Mouse (Mus musculus): Measurements from ENCODE around the gene Ino80. TPM values are rescaled to one million over a fixed set of nuclear protein-coding genes. Genes with fewer than 3 reads are reported as not detected.

Ino80 gene
- polyA plus RNA-seq, 1 experiment from 2014 or later: 3.6 TPM

GRCm38 (mm10) chr2:119326161-119327101, 151.1 kb downstream of the Ino80 start:
- Histone ChIP-seq H3K9ac (replicated peaks; ENCODE audit: low read length) (peak overlapping the region; percentile 0; the same call in 1 of the 2 replicates), H3K4me3 (ENCODE audit: low read depth, low read length) (peak overlapping the region; percentile 26), H3K4me1 (ENCODE audit: control insufficient read depth, insufficient read depth, low read length) (peaks cover 13% of the 10 kb centered on the region), H3K36me3 (replicated peaks; ENCODE audit: control insufficient read depth, insufficient read depth, low read depth, low read length) (no peaks in the 10 kb centered on the region), H3K27me3 (ENCODE audit: control insufficient read depth, insufficient read depth, low read length) (peaks cover 85% of the 10 kb centered on the region), H3K9me3 (replicated peaks; ENCODE audit: control insufficient read depth, low read length) (no peaks in the 10 kb centered on the region), H3K27ac (replicated peaks; ENCODE audit: low read depth, low read length) (no peak overlapping the region), H3K4me2 (ENCODE audit: low read depth, low read length) (peak overlapping the region; percentile 69)
- WGBS: under 1% methylated on average over 61 of the region's 61 CpGs
- no peak for ATAC-seq (replicated peaks; ENCODE audit: insufficient number of reproducible peaks, low FRiP score, low TSS enrichment, low read depth)
- peak; percentile 30 for DNase-seq (ENCODE audit: low spot score)

- Histone ChIP-seq H3K4me3 (ENCODE audit: low read depth, low read length) (peak within 1 kb of the TSS; percentile 26), H3K27ac (replicated peaks; ENCODE audit: low read depth, low read length) (no peak within 1 kb of the TSS), H3K9ac (replicated peaks; ENCODE audit: low read length) (peak within 1 kb of the TSS; percentile 0; the same call in 1 of the 2 replicates), H3K4me2 (ENCODE audit: low read depth, low read length) (peak within 1 kb of the TSS; percentile 69), H3K36me3 (replicated peaks; ENCODE audit: control insufficient read depth, insufficient read depth, low read depth, low read length) (no peaks in the 10 kb centered on the region), H3K9me3 (replicated peaks; ENCODE audit: control insufficient read depth, low read length) (no peaks in the 10 kb centered on the region), H3K27me3 (ENCODE audit: control insufficient read depth, insufficient read depth, low read length) (peaks cover 88% of the 10 kb centered on the region), H3K4me1 (ENCODE audit: control insufficient read depth, insufficient read depth, low read length) (peaks cover 13% of the 10 kb centered on the region)
- WGBS: 0% methylated on average over 33 of the region's 33 CpGs
- ATAC-seq (replicated peaks; ENCODE audit: insufficient number of reproducible peaks, low FRiP score, low TSS enrichment, low read depth): 0 out of 2 replicates have a peak, but pooled peaks have one; percentile 20
- DNase-seq (ENCODE audit: low spot score): peak; percentile 59
These were observed 151.8 kb downstream of the Ino80 start, which contains the start of gene Dll4 for GRCm38 (mm10) chr2:119325568-119326143. TSS of gene Dll4 (plus strand) at chr2:119325784.

GRCm38 (mm10) chr2:119324576-119325318, 152.7 kb downstream of the Ino80 start:
- WGBS: under 1% methylated on average over 32 of the region's 32 CpGs
- no peaks in the 10 kb centered on the region for H3K36me3 ChIP-seq (replicated peaks; ENCODE audit: control insufficient read depth, insufficient read depth, low read depth, low read length)
- H3K4me2 ChIP-seq (ENCODE audit: low read depth, low read length): peak overlapping the region; percentile 69
- H3K4me1 ChIP-seq (ENCODE audit: control insufficient read depth, insufficient read depth, low read length): peaks cover 13% of the 10 kb centered on the region
- H3K4me3 ChIP-seq (ENCODE audit: low read depth, low read length): peak overlapping the region; percentile 26
- ATAC-seq (replicated peaks; ENCODE audit: insufficient number of reproducible peaks, low FRiP score, low TSS enrichment, low read depth) (no peak), DNase-seq (ENCODE audit: low spot score) (no peak)
- no peak overlapping the region for H3K9ac ChIP-seq (replicated peaks; ENCODE audit: low read length)
- no peaks in the 10 kb centered on the region for H3K9me3 ChIP-seq (replicated peaks; ENCODE audit: control insufficient read depth, low read length)
- no peak overlapping the region for H3K27ac ChIP-seq (replicated peaks; ENCODE audit: low read depth, low read length)
- peaks cover 87% of the 10 kb centered on the region for H3K27me3 ChIP-seq (ENCODE audit: control insufficient read depth, insufficient read depth, low read length)

- Histone ChIP-seq H3K4me3 (ENCODE audit: low read depth, low read length) (peak overlapping the region; percentile 26; the same call in 1 of the 2 replicates), H3K4me2 (ENCODE audit: low read depth, low read length) (peak overlapping the region; percentile 69), H3K27ac (replicated peaks; ENCODE audit: low read depth, low read length) (no peak overlapping the region), H3K27me3 (ENCODE audit: control insufficient read depth, insufficient read depth, low read length) (peaks cover 83% of the 10 kb centered on the region), H3K4me1 (ENCODE audit: control insufficient read depth, insufficient read depth, low read length) (peaks cover 13% of the 10 kb centered on the region), H3K9ac (replicated peaks; ENCODE audit: low read length) (no peak overlapping the region), H3K36me3 (replicated peaks; ENCODE audit: control insufficient read depth, insufficient read depth, low read depth, low read length) (no peaks in the 10 kb centered on the region), H3K9me3 (replicated peaks; ENCODE audit: control insufficient read depth, low read length) (no peaks in the 10 kb centered on the region)
- ATAC-seq (replicated peaks; ENCODE audit: insufficient number of reproducible peaks, low FRiP score, low TSS enrichment, low read depth) (no peak), DNase-seq (ENCODE audit: low spot score) (no peak)
- 1% methylated on average over 32 of the region's 32 CpGs for WGBS
These were observed 153.5 kb downstream of the Ino80 start for GRCm38 (mm10) chr2:119323866-119324575.

Other genes with a start within 250 kb of the Ino80 start
- gene Ppp1r14d, start 247.8 kb downstream of the Ino80 start, polyA plus RNA-seq (2014; fragmentation: Nextera tagmentation; extraction: Ambion mirVana): not detected in 2 replicates
- 8.9 and 9.8 TPM in 2 replicates for gene Spint1, start 240.3 kb downstream of the Ino80 start, polyA plus RNA-seq (2014; fragmentation: Nextera tagmentation; extraction: Ambion mirVana)
- 2.2 and 2.3 TPM in 2 replicates for gene Rhov, start 206.4 kb downstream of the Ino80 start, polyA plus RNA-seq (2014; fragmentation: Nextera tagmentation; extraction: Ambion mirVana)
- 9.2 and 9.6 TPM in 2 replicates for gene Vps18, start 188.9 kb downstream of the Ino80 start, polyA plus RNA-seq (2014; fragmentation: Nextera tagmentation; extraction: Ambion mirVana)
- 2.9 and 3.2 TPM in 2 replicates for gene Dll4, start 151.9 kb downstream of the Ino80 start, polyA plus RNA-seq (2014; fragmentation: Nextera tagmentation; extraction: Ambion mirVana)
- 0.34 and 0.46 TPM in 2 replicates for gene Chac1, start 126.5 kb downstream of the Ino80 start, polyA plus RNA-seq (2014; fragmentation: Nextera tagmentation; extraction: Ambion mirVana)
- gene Exd1, start 69.9 kb upstream of the Ino80 start, polyA plus RNA-seq (2014; fragmentation: Nextera tagmentation; extraction: Ambion mirVana): 0.40 and 0.48 TPM in 2 replicates
- gene Chp1, start 70.0 kb upstream of the Ino80 start, polyA plus RNA-seq (2014; fragmentation: Nextera tagmentation; extraction: Ambion mirVana): 73.6 and 74.4 TPM in 2 replicates
- gene Nusap1, start 140.6 kb upstream of the Ino80 start, polyA plus RNA-seq (2014; fragmentation: Nextera tagmentation; extraction: Ambion mirVana): 104 and 114 TPM in 2 replicates
- 32.1 and 36.0 TPM in 2 replicates for gene Oip5, start 140.8 kb upstream of the Ino80 start, polyA plus RNA-seq (2014; fragmentation: Nextera tagmentation; extraction: Ambion mirVana)
- gene Ndufaf1, start 185.1 kb upstream of the Ino80 start, polyA plus RNA-seq (2014; fragmentation: Nextera tagmentation; extraction: Ambion mirVana): 50.8 and 55.3 TPM in 2 replicates
- 33.0 and 38.4 TPM in 2 replicates for gene Rtf1, start 197.4 kb upstream of the Ino80 start, polyA plus RNA-seq (2014; fragmentation: Nextera tagmentation; extraction: Ambion mirVana)